Mouse (Mus musculus): ENCODE measurements at regions not wholly inside any gene's neighbourhood (a gene's known extent, or its start where the extent isn't known, plus 50 kb on each side); places are given as distances from the start of the nearest gene placed in this dataset.

GRCm38 (mm10) chr11:114478736-114479135, 189.6 kb upstream of the Rpl38 start:
- TF ChIP-seq CTCF (IDR thresholded peaks at IDR 0.05; ENCODE audit: insufficient read depth, low read length) (no peak), POLR2A (IDR thresholded peaks at IDR 0.05; ENCODE audit: borderline replicate concordance, extremely low read depth, low read depth, low read length) (no peak)

Measured in lung, adult 2 months (tissue).